Mouse (Mus musculus): Measurements from ENCODE around the gene Ttc28. TPM values are rescaled to one million over a fixed set of nuclear protein-coding genes. Genes with fewer than 3 reads are reported as not detected.

Gene Ttc28
- polyA plus RNA-seq, 1 experiment from 2014 or later: 12.1 TPM

- WGBS: 61% methylated on average over 12 of the region's 12 CpGs
- H3K27me3 ChIP-seq (ENCODE audit: insufficient read depth, low read length): no peaks in the 10 kb centered on the region
- no peak overlapping the region for H3K4me2 ChIP-seq (replicated peaks; ENCODE audit: low read depth, low read length)
- H3K27ac ChIP-seq (ENCODE audit: low read length): no peak overlapping the region
- H3K36me3 ChIP-seq (ENCODE audit: insufficient read depth, low read length): peaks cover 17% of the 10 kb centered on the region
- H3K9me3 ChIP-seq (ENCODE audit: low read length): no peaks in the 10 kb centered on the region
- H3K9ac ChIP-seq (replicated peaks; ENCODE audit: low read length): no peak overlapping the region
- peaks cover 21% of the 10 kb centered on the region for H3K4me1 ChIP-seq (ENCODE audit: insufficient read depth, low read length)
- no peak for ATAC-seq (ENCODE audit: low FRiP score, low TSS enrichment)
- H3K4me3 ChIP-seq (ENCODE audit: low read length): no peak overlapping the region
Observed at GRCm38 (mm10) chr5:111235131-111235530, 355.5 kb downstream of the Ttc28 start.

GRCm38 (mm10) chr5:111237176-111237636 lies 357.6 kb downstream of the Ttc28 start:
- no peaks in the 10 kb centered on the region for H3K27me3 ChIP-seq (ENCODE audit: insufficient read depth, low read length)
- H3K9ac ChIP-seq (replicated peaks; ENCODE audit: low read length): no peak overlapping the region
- H3K4me3 ChIP-seq (ENCODE audit: low read length): no peak overlapping the region
- peaks cover 17% of the 10 kb centered on the region for H3K4me1 ChIP-seq (ENCODE audit: insufficient read depth, low read length)
- WGBS: 92% methylated on average over 9 of the region's 9 CpGs
- H3K27ac ChIP-seq (ENCODE audit: low read length): no peak overlapping the region
- no peak overlapping the region for H3K4me2 ChIP-seq (replicated peaks; ENCODE audit: low read depth, low read length)
- H3K36me3 ChIP-seq (ENCODE audit: insufficient read depth, low read length): peaks cover 17% of the 10 kb centered on the region
- H3K9me3 ChIP-seq (ENCODE audit: low read length): no peaks in the 10 kb centered on the region
- no peak for ATAC-seq (ENCODE audit: low FRiP score, low TSS enrichment)

- Histone ChIP-seq H3K27me3 (ENCODE audit: insufficient read depth, low read length) (no peaks in the 10 kb centered on the region), H3K4me3 (ENCODE audit: low read length) (no peak overlapping the region), H3K9ac (replicated peaks; ENCODE audit: low read length) (no peak overlapping the region), H3K36me3 (ENCODE audit: insufficient read depth, low read length) (peaks cover 17% of the 10 kb centered on the region), H3K27ac (ENCODE audit: low read length) (no peak overlapping the region), H3K4me1 (ENCODE audit: insufficient read depth, low read length) (peaks cover 18% of the 10 kb centered on the region), H3K9me3 (ENCODE audit: low read length) (no peaks in the 10 kb centered on the region), H3K4me2 (replicated peaks; ENCODE audit: low read depth, low read length) (no peak overlapping the region)
- 45% methylated on average over 7 of the region's 7 CpGs for WGBS
- 0 out of 2 replicates have a peak, but pooled peaks have one; percentile 37 for ATAC-seq (ENCODE audit: low FRiP score, low TSS enrichment)
Observed at GRCm38 (mm10) chr5:111239223-111239622, 359.6 kb downstream of the Ttc28 start.

GRCm38 (mm10) chr5:111243447-111244040 lies 363.9 kb downstream of the Ttc28 start:
- Histone ChIP-seq H3K36me3 (ENCODE audit: insufficient read depth, low read length) (0 out of 2 replicates have a peak, but pooled peaks cover 3% of the 10 kb centered on the region), H3K27ac (ENCODE audit: low read length) (no peak overlapping the region), H3K9ac (replicated peaks; ENCODE audit: low read length) (no peak overlapping the region; the same call in 1 of the 2 replicates), H3K9me3 (ENCODE audit: low read length) (no peaks in the 10 kb centered on the region), H3K4me3 (ENCODE audit: low read length) (no peak overlapping the region), H3K27me3 (ENCODE audit: insufficient read depth, low read length) (no peaks in the 10 kb centered on the region), H3K4me1 (ENCODE audit: insufficient read depth, low read length) (peaks cover 15% of the 10 kb centered on the region), H3K4me2 (replicated peaks; ENCODE audit: low read depth, low read length) (no peak overlapping the region)
- 17% methylated on average over 14 of the region's 14 CpGs for WGBS
- ATAC-seq (ENCODE audit: low FRiP score, low TSS enrichment): no peak

GRCm38 (mm10) chr5:111244061-111244460 lies 364.5 kb downstream of the Ttc28 start:
- no peaks in the 10 kb centered on the region for H3K27me3 ChIP-seq (ENCODE audit: insufficient read depth, low read length)
- ATAC-seq (ENCODE audit: low FRiP score, low TSS enrichment): no peak
- H3K9ac ChIP-seq (replicated peaks; ENCODE audit: low read length): no peak overlapping the region
- no peak overlapping the region for H3K4me3 ChIP-seq (ENCODE audit: low read length)
- WGBS: 51% methylated on average over 9 of the region's 9 CpGs
- H3K27ac ChIP-seq (ENCODE audit: low read length): no peak overlapping the region
- 0 out of 2 replicates have a peak, but pooled peaks cover 1% of the 10 kb centered on the region for H3K36me3 ChIP-seq (ENCODE audit: insufficient read depth, low read length)
- peaks cover 15% of the 10 kb centered on the region for H3K4me1 ChIP-seq (ENCODE audit: insufficient read depth, low read length)
- no peak overlapping the region for H3K4me2 ChIP-seq (replicated peaks; ENCODE audit: low read depth, low read length)
- no peaks in the 10 kb centered on the region for H3K9me3 ChIP-seq (ENCODE audit: low read length)

- H3K27me3 ChIP-seq (ENCODE audit: insufficient read depth, low read length): no peaks in the 10 kb centered on the region
- ATAC-seq (ENCODE audit: low FRiP score, low TSS enrichment): no peak
- H3K36me3 ChIP-seq (ENCODE audit: insufficient read depth, low read length): no peaks in the 10 kb centered on the region
- H3K9me3 ChIP-seq (ENCODE audit: low read length): no peaks in the 10 kb centered on the region
- 83% methylated on average over 10 of the region's 10 CpGs for WGBS
- no peak overlapping the region for H3K4me3 ChIP-seq (ENCODE audit: low read length)
- no peak overlapping the region for H3K9ac ChIP-seq (replicated peaks; ENCODE audit: low read length)
- H3K4me2 ChIP-seq (replicated peaks; ENCODE audit: low read depth, low read length): no peak overlapping the region
- no peak overlapping the region for H3K27ac ChIP-seq (ENCODE audit: low read length)
- H3K4me1 ChIP-seq (ENCODE audit: insufficient read depth, low read length): peaks cover 15% of the 10 kb centered on the region
Observed at GRCm38 (mm10) chr5:111247571-111248265, 368.1 kb downstream of the Ttc28 start.

- Histone ChIP-seq H3K9ac (replicated peaks; ENCODE audit: low read length) (no peak overlapping the region), H3K27me3 (ENCODE audit: insufficient read depth, low read length) (no peaks in the 10 kb centered on the region), H3K4me1 (ENCODE audit: insufficient read depth, low read length) (peaks cover 22% of the 10 kb centered on the region), H3K4me3 (ENCODE audit: low read length) (no peak overlapping the region), H3K27ac (ENCODE audit: low read length) (no peak overlapping the region), H3K36me3 (ENCODE audit: insufficient read depth, low read length) (no peaks in the 10 kb centered on the region), H3K9me3 (ENCODE audit: low read length) (no peaks in the 10 kb centered on the region), H3K4me2 (replicated peaks; ENCODE audit: low read depth, low read length) (no peak overlapping the region)
- 92% methylated on average over 3 of the region's 3 CpGs for WGBS
- ATAC-seq (ENCODE audit: low FRiP score, low TSS enrichment): no peak
Observed at GRCm38 (mm10) chr5:111252147-111252546, 372.5 kb downstream of the Ttc28 start.

GRCm38 (mm10) chr5:111254362-111254761 lies 374.8 kb downstream of the Ttc28 start:
- H3K27me3 ChIP-seq (ENCODE audit: insufficient read depth, low read length): no peaks in the 10 kb centered on the region

GRCm38 (mm10) chr5:111254781-111255180 lies 375.2 kb downstream of the Ttc28 start:
- no peak for ATAC-seq (ENCODE audit: low FRiP score, low TSS enrichment)
- no peak overlapping the region for H3K9ac ChIP-seq (replicated peaks; ENCODE audit: low read length)

More at GRCm38 (mm10) chr5:111254362-111254761, 374.8 kb downstream of the Ttc28 start:
- Histone ChIP-seq H3K4me1 (ENCODE audit: insufficient read depth, low read length) (peaks cover 22% of the 10 kb centered on the region), H3K9me3 (ENCODE audit: low read length) (no peaks in the 10 kb centered on the region), H3K4me2 (replicated peaks; ENCODE audit: low read depth, low read length) (no peak overlapping the region), H3K36me3 (ENCODE audit: insufficient read depth, low read length) (no peaks in the 10 kb centered on the region), H3K9ac (replicated peaks; ENCODE audit: low read length) (no peak overlapping the region), H3K27ac (ENCODE audit: low read length) (no peak overlapping the region), H3K4me3 (ENCODE audit: low read length) (no peak overlapping the region)
- ATAC-seq (ENCODE audit: low FRiP score, low TSS enrichment): no peak
- WGBS: 73% methylated on average over 9 of the region's 9 CpGs

GRCm38 (mm10) chr5:111256181-111256580 lies 376.6 kb downstream of the Ttc28 start:
- WGBS: 25% methylated on average over 7 of the region's 7 CpGs
- Histone ChIP-seq H3K9me3 (ENCODE audit: low read length) (no peaks in the 10 kb centered on the region), H3K36me3 (ENCODE audit: insufficient read depth, low read length) (0 out of 2 replicates have a peak, but pooled peaks cover 2% of the 10 kb centered on the region), H3K27ac (ENCODE audit: low read length) (no peak overlapping the region; the same call in none of the 2 replicates), H3K4me2 (replicated peaks; ENCODE audit: low read depth, low read length) (no peak overlapping the region), H3K4me1 (ENCODE audit: insufficient read depth, low read length) (peaks cover 22% of the 10 kb centered on the region), H3K4me3 (ENCODE audit: low read length) (no peak overlapping the region), H3K27me3 (ENCODE audit: insufficient read depth, low read length) (no peaks in the 10 kb centered on the region), H3K9ac (replicated peaks; ENCODE audit: low read length) (no peak overlapping the region)
- ATAC-seq (ENCODE audit: low FRiP score, low TSS enrichment): peak; percentile 24; the same call in 1 of the 2 replicates

More at GRCm38 (mm10) chr5:111254781-111255180, 375.2 kb downstream of the Ttc28 start:
- Histone ChIP-seq H3K36me3 (ENCODE audit: insufficient read depth, low read length) (no peaks in the 10 kb centered on the region), H3K9me3 (ENCODE audit: low read length) (no peaks in the 10 kb centered on the region), H3K27me3 (ENCODE audit: insufficient read depth, low read length) (no peaks in the 10 kb centered on the region), H3K4me1 (ENCODE audit: insufficient read depth, low read length) (peaks cover 22% of the 10 kb centered on the region), H3K4me3 (ENCODE audit: low read length) (no peak overlapping the region), H3K4me2 (replicated peaks; ENCODE audit: low read depth, low read length) (no peak overlapping the region), H3K27ac (ENCODE audit: low read length) (no peak overlapping the region)
- 82% methylated on average over 11 of the region's 11 CpGs for WGBS

Data from kidney, embryonic 16.5 days (tissue).